Mouse (Mus musculus) embryonic facial prominence, embryonic 15.5 days (tissue): Measurements from ENCODE around the gene Lrrc26. TPM values are rescaled to one million over a fixed set of nuclear protein-coding genes. Genes with fewer than 3 reads are reported as not detected.

Experiments used
- ATAC-seq: fragments of 200-750 bp; cut with Nextera tagmentation; 2 replicates; pipeline ENCODE4 v1.8.0; 2017; ENCODE audit warnings: low read depth, moderate TSS enrichment; ENCODE audit not compliant: insufficient number of reproducible peaks, low FRiP score, low TSS enrichment
- H3K27ac ChIP-seq: fragments of 300-500 bp; sonication (generic); replicated peaks from 2 replicates; pipeline ENCODE4 v1.5.1; 2015; ENCODE audit warnings: mild to moderate bottlenecking, inconsistent platforms
- H3K27me3 ChIP-seq: fragments of 300-500 bp; sonication (generic); 2 replicates; pipeline ENCODE4 v1.6.1; 2015; ENCODE audit warnings: inconsistent platforms
- H3K36me3 ChIP-seq: fragments of 300-500 bp; sonication (generic); 2 replicates; pipeline ENCODE4 v1.6.1; 2015; ENCODE audit warnings: mild to moderate bottlenecking, inconsistent platforms
- H3K4me1 ChIP-seq: fragments of 300-500 bp; sonication (generic); 2 replicates; pipeline ENCODE4 v1.6.1; 2015; ENCODE audit warnings: inconsistent platforms
- H3K4me2 ChIP-seq: fragments of 300-500 bp; sonication (generic); replicated peaks from 2 replicates; pipeline ENCODE4 v1.6.1; 2015; ENCODE audit warnings: mild to moderate bottlenecking, inconsistent platforms
- H3K4me3 ChIP-seq: fragments of 300-500 bp; sonication (generic); replicated peaks from 2 replicates; pipeline ENCODE4 v1.5.1; 2015; ENCODE audit warnings: mild to moderate bottlenecking, inconsistent platforms
- H3K9ac ChIP-seq: fragments of 300-500 bp; sonication (generic); 2 replicates; pipeline ENCODE4 v1.6.1; 2015; ENCODE audit warnings: inconsistent platforms
- H3K9me3 ChIP-seq: fragments of 300-500 bp; sonication (generic); replicated peaks from 2 replicates; pipeline ENCODE4 v1.6.1; 2016; ENCODE audit warnings: inconsistent platforms
- WGBS: fragments of 180-500 bp; shearing (Covaris S2); methylation state at CpG from one replicate; pipeline ENCODE4 v1.1.7; 2015; 5-methylcytosine and 5-hydroxymethylcytosine counted together
- polyA plus RNA-seq: library from polyadenylated mRNA; unstranded; fragments of >200 nt; fragmentation: Nextera tagmentation; extraction: Ambion mirVana; gene quantifications from 2 replicates; pipeline ENCODE4 v1.2.1, GENCODE M21; 2015

The Lrrc26 gene
- polyA plus RNA-seq, 1 experiment from 2014 or later, result 5.2 TPM

- no peak for ATAC-seq
- no peaks in the 10 kb centered on the region for H3K36me3 ChIP-seq
- peaks cover 44% of the 10 kb centered on the region for H3K27me3 ChIP-seq
- H3K9ac ChIP-seq, result no peak overlapping the region
- peak overlapping the region; percentile 80 for H3K4me2 ChIP-seq
- H3K9me3 ChIP-seq, result no peaks in the 10 kb centered on the region
- no peak overlapping the region for H3K27ac ChIP-seq
- H3K4me3 ChIP-seq, result no peak overlapping the region
- H3K4me1 ChIP-seq, result peaks cover 9% of the 10 kb centered on the region
- WGBS, result 61% methylated on average over 7 of the region's 7 CpGs
Observed at GRCm38 (mm10) chr2:25303931-25304656, 14.4 kb downstream of the Lrrc26 start.

- no peaks in the 10 kb centered on the region for H3K36me3 ChIP-seq
- peaks cover 9% of the 10 kb centered on the region for H3K4me1 ChIP-seq
- 0 out of 2 replicates have a peak, but pooled peaks have one; percentile 29 for ATAC-seq
- 2% methylated on average over 44 of the region's 45 CpGs for WGBS
- H3K4me2 ChIP-seq, result peak overlapping the region; percentile 80
- H3K27me3 ChIP-seq, result peaks cover 48% of the 10 kb centered on the region
- H3K9me3 ChIP-seq, result no peaks in the 10 kb centered on the region
- H3K9ac ChIP-seq, result peak overlapping the region; percentile 15; the same call in 1 of the 2 replicates
- H3K4me3 ChIP-seq, result peak overlapping the region; percentile 43
- H3K27ac ChIP-seq, result no peak overlapping the region
Observed at GRCm38 (mm10) chr2:25304657-25305541, 15.2 kb downstream of the Lrrc26 start.

GRCm38 (mm10) chr2:25305587-25306359, 16.1 kb downstream of the Lrrc26 start:
- Histone ChIP-seq H3K27ac (no peak overlapping the region), H3K36me3 (no peaks in the 10 kb centered on the region), H3K27me3 (peaks cover 55% of the 10 kb centered on the region), H3K9ac (0 out of 2 replicates have a peak overlapping the region, but pooled peaks have one; percentile 15), H3K9me3 (no peaks in the 10 kb centered on the region), H3K4me2 (peak overlapping the region; percentile 80), H3K4me1 (peaks cover 9% of the 10 kb centered on the region), H3K4me3 (peak overlapping the region; percentile 43)
- 45% methylated on average over 14 of the region's 14 CpGs for WGBS
- no peak for ATAC-seq

GRCm38 (mm10) chr2:25310180-25310579, 20.5 kb downstream of the Lrrc26 start:
- Histone ChIP-seq H3K4me1 (peaks cover 5% of the 10 kb centered on the region), H3K4me2 (no peak overlapping the region), H3K27me3 (peaks cover 85% of the 10 kb centered on the region), H3K27ac (no peak overlapping the region), H3K9me3 (no peaks in the 10 kb centered on the region), H3K4me3 (no peak overlapping the region), H3K9ac (no peak overlapping the region), H3K36me3 (no peaks in the 10 kb centered on the region)
- ATAC-seq, result no peak
- 59% methylated on average over 10 of the region's 10 CpGs for WGBS

GRCm38 (mm10) chr2:25310969-25311368, 21.3 kb downstream of the Lrrc26 start:
- no peaks in the 10 kb centered on the region for H3K36me3 ChIP-seq
- no peak overlapping the region for H3K27ac ChIP-seq
- no peak overlapping the region for H3K9ac ChIP-seq
- H3K4me1 ChIP-seq, result no peaks in the 10 kb centered on the region
- H3K4me3 ChIP-seq, result no peak overlapping the region
- WGBS, result 2% methylated on average over 22 of the region's 22 CpGs
- no peak for ATAC-seq
- H3K27me3 ChIP-seq, result peaks cover 81% of the 10 kb centered on the region
- no peaks in the 10 kb centered on the region for H3K9me3 ChIP-seq
- H3K4me2 ChIP-seq, result no peak overlapping the region

- H3K36me3 ChIP-seq, result no peaks in the 10 kb centered on the region
- 5% methylated on average over 11 of the region's 11 CpGs for WGBS
- no peak overlapping the region for H3K4me3 ChIP-seq
- H3K27ac ChIP-seq, result no peak overlapping the region
- H3K27me3 ChIP-seq, result peaks cover 82% of the 10 kb centered on the region
- no peak for ATAC-seq
- H3K9me3 ChIP-seq, result no peaks in the 10 kb centered on the region
- H3K9ac ChIP-seq, result no peak overlapping the region
- H3K4me1 ChIP-seq, result no peaks in the 10 kb centered on the region
- no peak overlapping the region for H3K4me2 ChIP-seq
Observed at GRCm38 (mm10) chr2:25311491-25311891, 21.8 kb downstream of the Lrrc26 start.

- no peaks in the 10 kb centered on the region for H3K9me3 ChIP-seq
- H3K9ac ChIP-seq, result no peak overlapping the region
- H3K36me3 ChIP-seq, result no peaks in the 10 kb centered on the region
- peaks cover 10% of the 10 kb centered on the region for H3K4me1 ChIP-seq
- peaks cover 78% of the 10 kb centered on the region for H3K27me3 ChIP-seq
- H3K27ac ChIP-seq, result no peak overlapping the region
- H3K4me3 ChIP-seq, result peak overlapping the region; percentile 34
- H3K4me2 ChIP-seq, result peak overlapping the region; percentile 62
- no peak for ATAC-seq
- 6% methylated on average over 31 of the region's 31 CpGs for whole genome bisulfite sequencing
Observed at GRCm38 (mm10) chr2:25318119-25318966, 28.6 kb downstream of the Lrrc26 start.

- H3K27me3 ChIP-seq, result peaks cover 69% of the 10 kb centered on the region
- H3K36me3 ChIP-seq, result no peaks in the 10 kb centered on the region
- H3K9me3 ChIP-seq, result no peaks in the 10 kb centered on the region
- H3K27ac ChIP-seq, result no peak within 1 kb of the TSS
- H3K4me3 ChIP-seq, result peak within 1 kb of the TSS; percentile 34
- H3K4me2 ChIP-seq, result peak within 1 kb of the TSS; percentile 62
- WGBS, result 9% methylated on average over 58 of the region's 58 CpGs
- peaks cover 10% of the 10 kb centered on the region for H3K4me1 ChIP-seq
- 0 out of 2 replicates have a peak, but pooled peaks have one; percentile 40 for ATAC-seq
- no peak within 1 kb of the TSS for H3K9ac ChIP-seq
Observed at GRCm38 (mm10) chr2:25318971-25319773, 29.5 kb downstream of the Lrrc26 start, which contains the start of gene Grin1. Grin1 (minus strand) TSS chr2:25319187.

GRCm38 (mm10) chr2:25320084-25320483, 30.4 kb downstream of the Lrrc26 start:
- Histone ChIP-seq H3K36me3 (no peaks in the 10 kb centered on the region), H3K4me1 (peaks cover 10% of the 10 kb centered on the region), H3K27ac (no peak overlapping the region), H3K27me3 (peaks cover 60% of the 10 kb centered on the region), H3K4me2 (no peak overlapping the region), H3K9me3 (no peaks in the 10 kb centered on the region), H3K4me3 (no peak overlapping the region), H3K9ac (no peak overlapping the region)
- no peak for ATAC-seq
- 34% methylated on average over 2 of the region's 2 CpGs for WGBS
